Mouse (Mus musculus): ENCODE measurements around the gene 2210011C24Rik. TPM values are rescaled to one million over a fixed set of nuclear protein-coding genes. Genes with fewer than 3 reads are reported as not detected.
A peak's percentile ranks its signal among the peaks of the same experiment; 100 is the strongest.

The 2210011C24Rik gene
- polyA plus RNA-seq, 1 experiment, result 6.1 TPM

DNA sequence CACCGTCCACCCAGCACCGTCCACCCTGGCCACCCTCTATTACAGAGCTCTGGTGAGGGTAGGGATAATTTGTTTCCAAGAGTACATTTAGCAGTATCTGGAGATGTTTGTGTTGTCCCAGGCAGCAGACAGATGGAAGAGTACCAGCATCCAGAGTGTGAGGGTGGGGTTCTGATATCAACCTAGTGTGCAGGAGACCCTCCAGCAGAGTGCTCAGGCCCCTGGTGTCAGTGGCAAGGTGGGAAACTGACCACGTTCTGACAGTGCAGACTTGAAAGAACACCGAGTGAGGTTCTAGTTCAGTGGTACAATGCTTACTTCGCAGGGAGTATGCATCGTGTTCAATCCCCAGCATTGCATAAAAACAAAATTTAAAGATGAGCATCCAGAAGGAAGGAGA is 40.3 kb downstream of the 2210011C24Rik start:
- TF ChIP-seq MYOD1 (IDR thresholded peaks at IDR 0.05; ENCODE audit: control insufficient read depth in 1 of 3, insufficient read length in 2 of 3, low read depth in 2 of 3) (no peak), SRF (IDR thresholded peaks at IDR 0.05; ENCODE audit: control insufficient read depth, insufficient read length, low read depth) (no peak), TCF3 (IDR thresholded peaks at IDR 0.05; ENCODE audit: insufficient read length, low read depth) (no peak), REST (IDR thresholded peaks at IDR 0.05; ENCODE audit: insufficient read depth, insufficient read length) (no peak), USF1 (IDR thresholded peaks at IDR 0.05; ENCODE audit: low read depth) (no peak), POLR2AphosphoS2 (IDR thresholded peaks at IDR 0.05; ENCODE audit: insufficient read length, low read depth) (no peak), POLR2A (IDR thresholded peaks at IDR 0.05; ENCODE audit: insufficient read length, low read depth) (no peak), TCF12 (IDR thresholded peaks at IDR 0.05; ENCODE audit: insufficient read depth, poor library complexity, severe bottlenecking) (no peak), CEBPB (IDR thresholded peaks at IDR 0.05; ENCODE audit: insufficient read depth, poor library complexity, severe bottlenecking) (no peak), E2F4 (IDR thresholded peaks at IDR 0.05; ENCODE audit: insufficient read depth) (no peak)
- Histone ChIP-seq H3K36me3 (ENCODE audit: control insufficient read depth, insufficient read depth) (peaks cover under 1% of the 10 kb centered on the region), H3K79me2 (ENCODE audit: control insufficient read depth, insufficient read depth) (peaks cover 31% of the 10 kb centered on the region), H3ac (ENCODE audit: control insufficient read depth, insufficient read length) (peak overlapping the region; percentile 98), H3K4me3 (peak overlapping the region; percentile 82), H3K27me3 (ENCODE audit: control insufficient read depth, insufficient read depth, insufficient read length) (no peaks in the 10 kb centered on the region), H3K4me2 (ENCODE audit: low read depth) (peak overlapping the region; percentile 86)

DNA sequence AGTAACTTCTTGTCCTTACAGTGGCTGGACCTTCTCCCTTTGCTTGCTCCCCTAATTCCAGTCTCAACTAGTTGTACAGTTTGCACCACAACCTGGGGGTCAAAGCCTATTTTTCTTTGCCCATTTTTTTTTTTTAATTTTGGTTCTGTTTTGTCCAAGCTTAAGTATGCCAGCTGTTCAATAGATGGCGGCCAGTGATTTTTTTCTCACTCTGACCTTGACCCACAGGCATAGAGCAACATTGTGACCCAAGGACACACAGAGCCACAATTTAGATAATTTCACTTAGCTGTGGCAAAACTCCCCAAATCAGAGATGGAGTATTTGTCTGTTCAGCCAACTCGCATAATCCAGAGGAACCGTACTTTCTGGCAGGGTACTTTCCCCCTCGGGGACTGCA is 40.9 kb downstream of the 2210011C24Rik start:
- Histone ChIP-seq H3K36me3 (ENCODE audit: control insufficient read depth, insufficient read depth) (peaks cover 4% of the 10 kb centered on the region), H3K27me3 (ENCODE audit: control insufficient read depth, insufficient read depth, insufficient read length) (no peaks in the 10 kb centered on the region), H3K4me3 (no peak overlapping the region), H3K4me2 (ENCODE audit: low read depth) (no peak overlapping the region), H3K79me2 (ENCODE audit: control insufficient read depth, insufficient read depth) (peaks cover 26% of the 10 kb centered on the region), H3ac (ENCODE audit: control insufficient read depth, insufficient read length) (no peak overlapping the region)
- no peak for TF ChIP-seq TCF12 (IDR thresholded peaks at IDR 0.05; ENCODE audit: insufficient read depth, poor library complexity, severe bottlenecking)
- no peak for TF ChIP-seq MYOD1 (IDR thresholded peaks at IDR 0.05; ENCODE audit: control insufficient read depth in 1 of 3, insufficient read length in 2 of 3, low read depth in 2 of 3)
- TF ChIP-seq E2F4 (IDR thresholded peaks at IDR 0.05; ENCODE audit: insufficient read depth), result no peak
- no peak for TF ChIP-seq POLR2A (IDR thresholded peaks at IDR 0.05; ENCODE audit: insufficient read length, low read depth)
- TF ChIP-seq SRF (IDR thresholded peaks at IDR 0.05; ENCODE audit: control insufficient read depth, insufficient read length, low read depth), result no peak
- TF ChIP-seq MAX (IDR thresholded peaks at IDR 0.05; ENCODE audit: low read depth), result no peak
- no peak for TF ChIP-seq REST (IDR thresholded peaks at IDR 0.05; ENCODE audit: insufficient read depth, insufficient read length)
- no peak for TF ChIP-seq USF1 (IDR thresholded peaks at IDR 0.05; ENCODE audit: low read depth)
- no peak for TF ChIP-seq MYOG (IDR thresholded peaks at IDR 0.05; ENCODE audit: control insufficient read depth in 1 of 3, insufficient read depth in 1 of 3, insufficient read length in 2 of 3, low read depth in 2 of 3)
- TF ChIP-seq POLR2AphosphoS2 (IDR thresholded peaks at IDR 0.05; ENCODE audit: insufficient read length, low read depth), result no peak
- no peak for TF ChIP-seq CEBPB (IDR thresholded peaks at IDR 0.05; ENCODE audit: insufficient read depth, poor library complexity, severe bottlenecking)
- no peak for TF ChIP-seq TCF3 (IDR thresholded peaks at IDR 0.05; ENCODE audit: insufficient read length, low read depth)

DNA sequence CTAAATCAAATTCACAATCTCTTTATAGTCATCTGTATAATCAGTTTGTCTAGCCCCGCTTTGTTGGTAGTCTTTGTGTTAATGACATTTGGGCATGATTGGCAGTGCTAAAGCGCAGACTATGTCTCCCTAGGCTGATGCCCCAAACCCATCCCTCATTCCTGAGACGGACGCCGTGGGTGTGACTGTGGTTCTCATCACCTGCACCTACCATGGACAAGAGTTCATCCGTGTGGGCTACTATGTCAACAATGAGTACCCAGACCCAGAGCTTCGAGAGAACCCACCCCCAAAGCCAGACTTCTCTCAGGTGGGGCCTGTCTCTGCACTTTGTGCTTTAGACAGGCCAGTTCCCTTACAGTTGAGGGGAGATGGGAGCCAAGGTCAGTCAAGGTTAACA is 44.3 kb downstream of the 2210011C24Rik start:
- Histone ChIP-seq H3K79me2 (ENCODE audit: control insufficient read depth, insufficient read depth) (peaks cover 3% of the 10 kb centered on the region), H3K4me2 (ENCODE audit: low read depth) (no peak overlapping the region), H3K36me3 (ENCODE audit: control insufficient read depth, insufficient read depth) (peaks cover 11% of the 10 kb centered on the region), H3K4me3 (no peak overlapping the region), H3K27me3 (ENCODE audit: control insufficient read depth, insufficient read depth, insufficient read length) (no peaks in the 10 kb centered on the region), H3ac (ENCODE audit: control insufficient read depth, insufficient read length) (no peak overlapping the region)
- no peak for TF ChIP-seq TCF3 (IDR thresholded peaks at IDR 0.05; ENCODE audit: insufficient read length, low read depth)
- TF ChIP-seq MAX (IDR thresholded peaks at IDR 0.05; ENCODE audit: low read depth), result no peak
- TF ChIP-seq USF1 (IDR thresholded peaks at IDR 0.05; ENCODE audit: low read depth), result no peak
- no peak for TF ChIP-seq REST (IDR thresholded peaks at IDR 0.05; ENCODE audit: insufficient read depth, insufficient read length)
- no peak for TF ChIP-seq E2F4 (IDR thresholded peaks at IDR 0.05; ENCODE audit: insufficient read depth)
- no peak for TF ChIP-seq MYOD1 (IDR thresholded peaks at IDR 0.05; ENCODE audit: control insufficient read depth in 1 of 3, insufficient read length in 2 of 3, low read depth in 2 of 3)
- no peak for TF ChIP-seq POLR2A (IDR thresholded peaks at IDR 0.05; ENCODE audit: insufficient read length, low read depth)
- no peak for TF ChIP-seq TCF12 (IDR thresholded peaks at IDR 0.05; ENCODE audit: insufficient read depth, poor library complexity, severe bottlenecking)
- TF ChIP-seq CEBPB (IDR thresholded peaks at IDR 0.05; ENCODE audit: insufficient read depth, poor library complexity, severe bottlenecking), result no peak
- no peak for TF ChIP-seq POLR2AphosphoS2 (IDR thresholded peaks at IDR 0.05; ENCODE audit: insufficient read length, low read depth)
- TF ChIP-seq SRF (IDR thresholded peaks at IDR 0.05; ENCODE audit: control insufficient read depth, insufficient read length, low read depth), result no peak
- no peak for TF ChIP-seq MYOG (IDR thresholded peaks at IDR 0.05; ENCODE audit: control insufficient read depth in 1 of 3, insufficient read depth in 1 of 3, insufficient read length in 2 of 3, low read depth in 2 of 3)

DNA sequence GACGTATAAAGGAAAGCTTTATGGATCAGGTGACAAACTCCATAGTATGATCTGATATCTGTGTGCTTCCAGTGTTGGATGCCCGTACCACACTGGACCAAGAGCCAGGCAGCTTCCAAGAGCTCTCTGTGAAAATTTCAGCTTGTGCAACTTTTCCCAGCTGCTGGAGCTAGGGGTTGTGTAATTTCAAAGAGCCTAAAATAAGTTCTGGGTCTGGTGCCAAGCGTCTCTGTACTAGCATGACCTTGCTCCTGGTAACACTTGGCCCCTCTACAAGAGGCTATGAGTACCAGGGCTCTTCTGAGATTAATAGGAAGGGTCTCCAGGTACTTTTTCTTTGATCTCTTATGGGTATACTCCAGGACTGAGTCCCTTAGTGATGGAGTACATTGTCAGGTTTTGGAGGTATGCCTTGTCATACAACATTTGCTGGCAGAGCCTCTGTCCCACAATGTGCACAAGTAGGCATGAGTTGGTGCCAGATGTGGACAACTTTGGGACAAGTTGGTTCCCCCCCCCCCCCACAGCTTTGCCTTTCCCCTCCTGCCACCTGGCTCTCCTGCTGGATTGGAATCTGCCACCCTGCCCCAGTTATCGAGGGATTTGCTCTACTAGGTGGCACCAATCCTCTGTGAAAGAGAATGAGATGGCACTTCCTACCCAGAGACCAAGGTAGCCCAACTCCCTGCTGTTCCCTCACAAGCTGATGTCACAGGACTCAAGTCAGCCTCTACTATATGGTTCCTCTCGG is 47.8 kb downstream of the 2210011C24Rik start:
- Histone ChIP-seq H3K27me3 (ENCODE audit: control insufficient read depth, insufficient read depth, insufficient read length) (no peaks in the 10 kb centered on the region), H3ac (ENCODE audit: control insufficient read depth, insufficient read length) (no peak overlapping the region), H3K4me3 (no peak overlapping the region), H3K79me2 (ENCODE audit: control insufficient read depth, insufficient read depth) (peaks cover 28% of the 10 kb centered on the region), H3K36me3 (ENCODE audit: control insufficient read depth, insufficient read depth) (peaks cover 11% of the 10 kb centered on the region), H3K4me2 (ENCODE audit: low read depth) (no peak overlapping the region)
- TF ChIP-seq POLR2AphosphoS2 (IDR thresholded peaks at IDR 0.05; ENCODE audit: insufficient read length, low read depth) (no peak), MYOD1 (IDR thresholded peaks at IDR 0.05; ENCODE audit: control insufficient read depth in 1 of 3, insufficient read length in 2 of 3, low read depth in 2 of 3) (peak in 1 of 3 experiments; percentile 15), MYOG (IDR thresholded peaks at IDR 0.05; ENCODE audit: control insufficient read depth in 1 of 3, insufficient read depth in 1 of 3, insufficient read length in 2 of 3, low read depth in 2 of 3) (peak in 1 of 3 experiments; percentile 56), E2F4 (IDR thresholded peaks at IDR 0.05; ENCODE audit: insufficient read depth) (no peak), MAX (IDR thresholded peaks at IDR 0.05; ENCODE audit: low read depth) (no peak), REST (IDR thresholded peaks at IDR 0.05; ENCODE audit: insufficient read depth, insufficient read length) (no peak), CEBPB (IDR thresholded peaks at IDR 0.05; ENCODE audit: insufficient read depth, poor library complexity, severe bottlenecking) (peak; percentile 57; the same call in 1 of the 2 replicates), POLR2A (IDR thresholded peaks at IDR 0.05; ENCODE audit: insufficient read length, low read depth) (no peak), SRF (IDR thresholded peaks at IDR 0.05; ENCODE audit: control insufficient read depth, insufficient read length, low read depth) (no peak), USF1 (IDR thresholded peaks at IDR 0.05; ENCODE audit: low read depth) (no peak), TCF3 (IDR thresholded peaks at IDR 0.05; ENCODE audit: insufficient read length, low read depth) (no peak), TCF12 (IDR thresholded peaks at IDR 0.05; ENCODE audit: insufficient read depth, poor library complexity, severe bottlenecking) (no peak)

Other genes with a start within 250 kb of the 2210011C24Rik start
- 11.5 TPM for gene Adgrl1, start 112.1 kb downstream of the 2210011C24Rik start, polyA plus RNA-seq (2012; fragmentation: generic; extraction: Trizol)
- gene Gm10644, start 57.0 kb downstream of the 2210011C24Rik start, polyA plus RNA-seq (2012; fragmentation: generic; extraction: Trizol), result 0.11 TPM
- gene Asf1b, start 56.7 kb downstream of the 2210011C24Rik start, polyA plus RNA-seq (2012; fragmentation: generic; extraction: Trizol), result 36.8 TPM
- 181 TPM for gene Prkaca, start 39.2 kb downstream of the 2210011C24Rik start, polyA plus RNA-seq (2012; fragmentation: generic; extraction: Trizol)
- 30.6 TPM for gene Samd1, start 14.5 kb downstream of the 2210011C24Rik start, polyA plus RNA-seq (2012; fragmentation: generic; extraction: Trizol)
- 0.29 TPM for gene 1700067K01Rik, start 10.7 kb downstream of the 2210011C24Rik start, polyA plus RNA-seq (2012; fragmentation: generic; extraction: Trizol)
- 4.9 TPM for gene Palm3, start 9.3 kb upstream of the 2210011C24Rik start, polyA plus RNA-seq (2012; fragmentation: generic; extraction: Trizol)
- 0.07 TPM for gene Il27ra, start 30.4 kb upstream of the 2210011C24Rik start, polyA plus RNA-seq (2012; fragmentation: generic; extraction: Trizol)
- not detected for gene Rln3, start 32.8 kb upstream of the 2210011C24Rik start, polyA plus RNA-seq (2012; fragmentation: generic; extraction: Trizol)
- 0.35 TPM for gene Gm10643, start 53.0 kb upstream of the 2210011C24Rik start, polyA plus RNA-seq (2012; fragmentation: generic; extraction: Trizol)
- 9.9 TPM for gene Rfx1, start 54.7 kb upstream of the 2210011C24Rik start, polyA plus RNA-seq (2012; fragmentation: generic; extraction: Trizol)
- gene Dcaf15, start 92.6 kb upstream of the 2210011C24Rik start, polyA plus RNA-seq (2012; fragmentation: generic; extraction: Trizol), result 24.3 TPM
- 9.3 TPM for gene Podnl1, start 113.8 kb upstream of the 2210011C24Rik start, polyA plus RNA-seq (2012; fragmentation: generic; extraction: Trizol)
- 25.3 TPM for gene Cc2d1a, start 135.8 kb upstream of the 2210011C24Rik start, polyA plus RNA-seq (2012; fragmentation: generic; extraction: Trizol)
- gene 4930432K21Rik, start 135.9 kb upstream of the 2210011C24Rik start, polyA plus RNA-seq (2012; fragmentation: generic; extraction: Trizol), result 0.24 TPM
- gene Nanos3, start 173.0 kb upstream of the 2210011C24Rik start, polyA plus RNA-seq (2012; fragmentation: generic; extraction: Trizol), result 1.2 TPM
- 12.7 TPM for gene Zswim4, start 224.9 kb upstream of the 2210011C24Rik start, polyA plus RNA-seq (2012; fragmentation: generic; extraction: Trizol)
- gene D8Ertd738e, start 237.5 kb upstream of the 2210011C24Rik start, polyA plus RNA-seq (2012; fragmentation: generic; extraction: Trizol), result 232 TPM
- gene Mri1, start 245.2 kb upstream of the 2210011C24Rik start, polyA plus RNA-seq (2012; fragmentation: generic; extraction: Trizol), result 22.8 TPM